ENCODE assay signal across 10 mouse cellular contexts in the genomic region with DNA sequence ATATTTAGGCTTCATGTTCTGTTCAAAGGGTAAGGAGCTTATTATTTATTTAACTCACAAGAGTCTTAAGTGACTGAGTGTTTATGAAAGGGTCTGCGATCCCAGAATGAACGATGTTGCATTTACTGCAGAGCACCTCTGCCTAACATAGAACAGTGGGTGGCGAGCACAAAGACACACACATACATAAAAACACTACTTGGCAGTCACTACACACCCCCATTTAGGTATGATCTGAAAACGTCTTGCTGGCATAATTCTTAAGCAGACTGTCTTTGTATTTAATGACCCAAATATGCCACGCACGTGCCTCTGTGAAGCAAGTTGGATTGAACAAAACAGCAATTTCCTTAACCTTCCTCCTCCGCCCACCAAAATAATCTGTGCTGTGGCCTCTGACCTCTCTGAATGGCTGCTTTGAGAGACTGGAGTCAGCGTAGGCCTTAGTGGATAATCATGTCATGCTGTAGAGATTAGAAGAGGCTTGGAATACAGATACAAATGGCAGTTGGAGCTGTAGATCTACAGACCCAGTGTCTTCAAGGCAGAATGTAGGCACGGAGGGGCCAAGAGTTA.
A peak's percentile ranks its signal among the peaks of the same experiment; 100 is the strongest.
DNase-seq lines count a peak whose midpoint lies in the region; ATAC-seq and TF ChIP-seq lines count a peak whose summit lies in the region.
"Had no signal": no experiment of that assay in that cellular context is flagged by ENCODE, and none has a peak within 500 bp of the region (broad histone marks: within the 10 kb centered on the region; RNA-seq: fewer than 3 reads in every experiment).

No protein-coding gene starts in this region.

- H3K36me3 ChIP-seq in liver, embryonic 13.5 days: no peaks in the 10 kb centered on the region
- H3K36me3 ChIP-seq in liver, postnatal 0 days (replicated peaks; ENCODE audit: insufficient read depth, low read length): no peaks in the 10 kb centered on the region
- no peaks in the 10 kb centered on the region for H3K36me3 ChIP-seq in embryonic facial prominence, embryonic 12.5 days
- no peaks in the 10 kb centered on the region for H3K36me3 ChIP-seq in hindbrain, embryonic 16.5 days (ENCODE audit: control insufficient read depth, insufficient read depth, low read length)
- H3K36me3 ChIP-seq: hindbrain, embryonic 15.5 days had no signal

- TF ChIP-seq CTCF in liver, postnatal 0 days (IDR thresholded peaks at IDR 0.05; ENCODE audit: low read depth): no peak

- TF ChIP-seq EP300 in liver, postnatal 0 days (IDR thresholded peaks at IDR 0.05; ENCODE audit: low read depth): no peak

- 68% methylated on average over 9 of the region's 9 CpGs for WGBS in liver, embryonic 13.5 days (ENCODE audit: insufficient replicate concordance)
- WGBS in liver, postnatal 0 days (ENCODE audit: insufficient replicate concordance): 76% methylated on average over 9 of the region's 9 CpGs
- 17% methylated on average over 9 of the region's 9 CpGs for WGBS in embryonic facial prominence, embryonic 12.5 days
- WGBS in hindbrain, embryonic 16.5 days: 36% methylated on average over 9 of the region's 9 CpGs

- H3K27ac ChIP-seq in liver, embryonic 13.5 days: peak overlapping the region; percentile 24; the same call in 1 of the 2 replicates
- no peak overlapping the region for H3K27ac ChIP-seq in liver, postnatal 0 days (ENCODE audit: low read depth)
- 0 out of 2 replicates have a peak overlapping the region, but pooled peaks have one; percentile 43 for H3K27ac ChIP-seq in embryonic facial prominence, embryonic 12.5 days
- H3K27ac ChIP-seq in hindbrain, embryonic 16.5 days (ENCODE audit: low read depth, low read length): peak overlapping the region; percentile 56; the same call in 1 of the 2 replicates
- H3K27ac ChIP-seq: gastrocnemius, adult 2 months had no signal

- H3K4me3 ChIP-seq in liver, embryonic 13.5 days (replicated peaks): no peak overlapping the region
- no peak overlapping the region for H3K4me3 ChIP-seq in liver, postnatal 0 days (ENCODE audit: low read depth, low read length)
- H3K4me3 ChIP-seq in embryonic facial prominence, embryonic 12.5 days: no peak overlapping the region
- no peak overlapping the region for H3K4me3 ChIP-seq in hindbrain, embryonic 16.5 days (ENCODE audit: low read length)
- H3K4me3 ChIP-seq: gastrocnemius, adult 2 months; hindbrain, embryonic 15.5 days had no signal

- no peak for DNase-seq in liver, embryonic 13.5 days
- no peak for DNase-seq in liver, postnatal 0 days
- peak; percentile 57 for DNase-seq in retina, postnatal 1 day
- DNase-seq in layer of hippocampus, adult 9-11 months: no peak
- no peak for DNase-seq in kidney, postnatal 14 days
- DNase-seq: gastrocnemius, adult 2 months had no signal

- H3K9ac ChIP-seq in liver, embryonic 13.5 days: no peak overlapping the region
- H3K9ac ChIP-seq in liver, postnatal 0 days (replicated peaks): no peak overlapping the region
- H3K9ac ChIP-seq in embryonic facial prominence, embryonic 12.5 days: no peak overlapping the region
- peak overlapping the region; percentile 17; the same call in 1 of the 2 replicates for H3K9ac ChIP-seq in hindbrain, embryonic 16.5 days (ENCODE audit: low read depth, low read length)
- H3K9ac ChIP-seq: hindbrain, embryonic 15.5 days had no signal

- no peak overlapping the region for H3K4me2 ChIP-seq in liver, embryonic 13.5 days
- H3K4me2 ChIP-seq in liver, postnatal 0 days (ENCODE audit: low read depth, low read length): no peak overlapping the region
- no peak overlapping the region for H3K4me2 ChIP-seq in embryonic facial prominence, embryonic 12.5 days (replicated peaks)
- no peak overlapping the region for H3K4me2 ChIP-seq in hindbrain, embryonic 16.5 days (ENCODE audit: low read length)
- H3K4me2 ChIP-seq: hindbrain, embryonic 15.5 days had no signal

- H3K27me3 ChIP-seq in liver, embryonic 13.5 days: no peaks in the 10 kb centered on the region; the same call in 1 of the 2 replicates
- H3K27me3 ChIP-seq in liver, postnatal 0 days (ENCODE audit: insufficient read depth, low read length): no peaks in the 10 kb centered on the region
- H3K27me3 ChIP-seq in embryonic facial prominence, embryonic 12.5 days: no peaks in the 10 kb centered on the region
- no peaks in the 10 kb centered on the region for H3K27me3 ChIP-seq in hindbrain, embryonic 16.5 days (replicated peaks; ENCODE audit: control insufficient read depth, insufficient read depth, low read length)
- H3K27me3 ChIP-seq: hindbrain, embryonic 15.5 days had no signal

- peaks cover 67% of the 10 kb centered on the region for H3K4me1 ChIP-seq in liver, embryonic 13.5 days (replicated peaks)
- H3K4me1 ChIP-seq in liver, postnatal 0 days (ENCODE audit: insufficient read depth): peaks cover 28% of the 10 kb centered on the region
- H3K4me1 ChIP-seq in embryonic facial prominence, embryonic 12.5 days: peaks cover 55% of the 10 kb centered on the region
- H3K4me1 ChIP-seq in hindbrain, embryonic 16.5 days (ENCODE audit: control insufficient read depth, insufficient read depth, low read depth, low read length): peaks cover 39% of the 10 kb centered on the region

- no peaks in the 10 kb centered on the region for H3K9me3 ChIP-seq in liver, embryonic 13.5 days (replicated peaks)
- H3K9me3 ChIP-seq in liver, postnatal 0 days (ENCODE audit: low read length): no peaks in the 10 kb centered on the region
- H3K9me3 ChIP-seq in embryonic facial prominence, embryonic 12.5 days: no peaks in the 10 kb centered on the region
- no peaks in the 10 kb centered on the region for H3K9me3 ChIP-seq in hindbrain, embryonic 16.5 days (ENCODE audit: control insufficient read depth, low read length)
- H3K9me3 ChIP-seq: hindbrain, embryonic 15.5 days had no signal

- ATAC-seq in liver, embryonic 13.5 days (ENCODE audit: low read depth): no peak
- ATAC-seq in liver, postnatal 0 days: no peak
- ATAC-seq in embryonic facial prominence, embryonic 12.5 days (ENCODE audit: insufficient number of reproducible peaks, insufficient read depth, low FRiP score, low TSS enrichment): peak; percentile 65; the same call in 1 of the 2 replicates
- no peak for ATAC-seq in hindbrain, embryonic 16.5 days
- ATAC-seq in inflammation-experienced regulatory T-cells, adult 6 months: no peak
